Mouse (Mus musculus) intestine, embryonic 14.5 days (tissue): Measurements from ENCODE around the gene Pla2g2f. TPM values are rescaled to one million over a fixed set of nuclear protein-coding genes. Genes with fewer than 3 reads are reported as not detected.

Experiments used
- polyA plus RNA-seq: library from polyadenylated mRNA; unstranded; fragments of >200 nt; fragmentation: Nextera tagmentation; extraction: Ambion mirVana; gene quantifications from 2 replicates; pipeline ENCODE4 v1.2.1, GENCODE M21; 2014

Gene Pla2g2f
- polyA plus RNA-seq, 1 experiment from 2014 or later = 0.80 TPM

Other genes with a start within 250 kb of the Pla2g2f start
- 0.11 and 0.26 TPM in 2 replicates for gene Vwa5b1, start 121.7 kb downstream of the Pla2g2f start, polyA plus RNA-seq
- gene Pla2g2c, start 32.8 kb downstream of the Pla2g2f start, polyA plus RNA-seq = 0.22 and 0.35 TPM in 2 replicates
- gene Ubxn10, start 20.5 kb downstream of the Pla2g2f start, polyA plus RNA-seq = 1.0 and 1.8 TPM in 2 replicates
- gene Pla2g2d, start 18.1 kb upstream of the Pla2g2f start, polyA plus RNA-seq = 1.1 TPM in 1 of 2 replicates, not detected in the other
- gene Pla2g5, start 105.9 kb upstream of the Pla2g2f start, polyA plus RNA-seq = 0.19 and 0.42 TPM in 2 replicates
- not detected in 2 replicates for gene Gm13030, start 116.3 kb upstream of the Pla2g2f start, polyA plus RNA-seq
- not detected in 2 replicates for gene Pla2g2e, start 120.3 kb upstream of the Pla2g2f start, polyA plus RNA-seq
- gene Otud3, start 156.3 kb upstream of the Pla2g2f start, polyA plus RNA-seq = 3.0 and 4.7 TPM in 2 replicates
- 54.1 and 56.2 TPM in 2 replicates for gene Rnf186, start 209.5 kb upstream of the Pla2g2f start, polyA plus RNA-seq
- 9.4 and 10.0 TPM in 2 replicates for gene Tmco4, start 215.3 kb upstream of the Pla2g2f start, polyA plus RNA-seq